Mouse (Mus musculus): Measurements from ENCODE around the gene Srrt.
A peak's percentile ranks its signal among the peaks of the same experiment; 100 is the strongest.

The Srrt gene

GRCm38 (mm10) chr5:137337190-137337589 is 29.7 kb upstream of the Srrt start:
- no peak for DNase-seq (ENCODE audit: low spot score)

DNA sequence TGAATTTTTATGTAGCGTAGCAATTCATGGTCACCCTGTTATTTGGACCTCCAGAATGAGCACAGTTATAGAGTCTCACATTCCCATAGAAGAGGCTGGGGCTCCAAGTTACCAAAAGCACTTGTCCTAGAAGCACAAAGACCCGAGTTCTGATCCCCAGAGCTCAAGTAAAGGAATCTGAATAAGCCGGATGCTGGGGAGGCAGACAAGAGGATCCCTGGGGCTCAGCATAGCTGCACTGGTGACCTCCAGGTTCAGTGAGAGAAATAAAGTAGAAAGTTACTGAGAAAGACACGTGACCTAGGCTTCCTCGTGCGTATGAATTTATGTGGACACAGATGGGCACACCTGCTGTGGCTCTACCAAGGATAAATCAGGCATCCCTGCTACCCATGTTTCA is 27.6 kb upstream of the Srrt start:
- no peak for DNase-seq (ENCODE audit: low spot score)

GRCm38 (mm10) chr5:137334317-137334716 is 26.8 kb upstream of the Srrt start:
- no peak for DNase-seq (ENCODE audit: low spot score)

DNA sequence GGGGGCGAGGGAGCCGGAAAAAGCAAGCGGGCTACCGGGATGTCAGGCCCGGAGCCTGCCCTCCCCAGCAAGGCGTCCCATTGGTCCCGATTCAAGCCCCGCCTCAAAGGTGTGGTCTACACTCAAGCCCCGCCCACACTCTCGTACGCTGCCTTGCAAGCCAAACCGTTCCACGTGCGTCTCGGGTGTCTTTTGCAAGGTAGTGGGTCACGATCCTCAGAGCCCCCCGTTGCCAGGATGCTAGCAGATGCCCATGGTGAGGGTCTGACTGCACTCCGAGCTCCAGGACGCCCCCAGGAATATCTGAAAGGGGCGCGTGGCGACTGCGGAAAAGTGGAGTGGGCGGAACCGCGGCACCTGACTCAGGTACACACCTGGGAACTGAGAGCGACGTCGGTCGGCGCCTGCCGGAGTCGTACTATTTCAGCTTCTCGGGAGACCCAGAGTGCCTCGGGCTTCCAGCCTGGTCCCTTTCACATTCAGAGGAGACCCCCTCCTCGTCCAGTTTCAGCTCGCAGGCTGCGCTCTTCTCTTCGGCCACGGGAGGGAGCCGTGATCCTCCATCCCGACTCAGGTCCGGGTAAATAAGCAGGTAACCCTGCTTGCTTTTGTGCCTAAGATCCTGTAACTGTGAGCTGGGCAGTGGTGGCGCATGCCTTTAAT is 26.2 kb upstream of the Srrt start, which contains the start of gene Slc12a9:
Slc12a9 (minus strand) TSS at position 86 of the 663 bp plus-strand sequence.
- peak; percentile 95 for DNase-seq (ENCODE audit: low spot score)

DNA sequence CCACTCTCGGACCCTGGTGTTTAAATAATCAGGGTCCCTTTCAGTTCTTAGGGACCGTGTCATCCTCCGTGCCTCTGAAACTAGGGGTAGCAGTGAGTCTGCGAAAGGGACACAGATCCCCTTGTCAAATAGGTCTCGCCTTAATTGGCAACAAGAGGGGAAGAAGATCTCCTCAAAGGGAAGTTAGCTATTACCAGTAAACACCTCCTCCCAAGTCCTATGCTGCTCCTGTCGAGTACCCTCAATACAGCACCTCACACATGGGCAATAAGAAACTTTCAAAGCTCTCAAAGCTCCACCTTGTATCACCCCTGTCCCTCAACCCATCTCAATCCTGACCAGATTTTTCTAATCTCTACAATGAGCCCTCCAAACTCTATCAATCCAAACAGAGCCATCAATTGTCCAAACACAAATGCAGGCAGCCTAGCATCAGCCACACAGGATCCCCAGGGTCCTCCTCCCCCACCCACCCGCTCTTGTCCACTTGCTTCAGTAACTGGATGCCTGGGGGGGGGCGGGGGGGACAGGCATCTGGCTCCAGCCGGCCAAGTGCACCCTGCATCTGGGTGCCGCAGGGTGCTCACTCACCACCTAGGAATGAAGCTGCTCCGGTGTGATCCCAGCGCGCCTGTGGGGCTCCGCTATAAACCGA is 25.5 kb upstream of the Srrt start:
- no peak for DNase-seq (ENCODE audit: low spot score)

DNA sequence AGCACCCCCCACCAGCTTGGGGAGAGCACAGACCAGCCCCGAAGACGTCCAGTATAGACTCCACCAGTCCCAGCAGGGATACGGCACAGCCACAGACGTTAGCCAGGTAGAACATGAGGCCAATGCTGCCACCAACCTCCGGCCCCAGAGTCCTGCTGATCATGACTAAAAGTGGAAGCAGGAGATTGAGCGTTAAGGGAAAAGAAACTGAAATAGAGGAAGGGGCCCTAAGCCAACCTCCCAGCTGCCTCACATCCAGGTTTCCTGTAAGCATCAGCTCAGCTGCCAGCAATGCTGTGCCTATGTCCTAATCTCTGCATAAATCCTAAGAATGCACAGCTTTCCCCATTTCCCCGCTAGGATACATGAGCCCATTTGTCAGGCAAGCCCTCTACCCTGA is 23.4 kb upstream of the Srrt start:
- no peak for DNase-seq (ENCODE audit: low spot score)

- DNase-seq (ENCODE audit: low spot score) = no peak
Observed at GRCm38 (mm10) chr5:137320996-137321395, 13.5 kb upstream of the Srrt start.

- DNase-seq (ENCODE audit: low spot score) = no peak
Observed at GRCm38 (mm10) chr5:137318570-137318969, 11.1 kb upstream of the Srrt start.

DNA sequence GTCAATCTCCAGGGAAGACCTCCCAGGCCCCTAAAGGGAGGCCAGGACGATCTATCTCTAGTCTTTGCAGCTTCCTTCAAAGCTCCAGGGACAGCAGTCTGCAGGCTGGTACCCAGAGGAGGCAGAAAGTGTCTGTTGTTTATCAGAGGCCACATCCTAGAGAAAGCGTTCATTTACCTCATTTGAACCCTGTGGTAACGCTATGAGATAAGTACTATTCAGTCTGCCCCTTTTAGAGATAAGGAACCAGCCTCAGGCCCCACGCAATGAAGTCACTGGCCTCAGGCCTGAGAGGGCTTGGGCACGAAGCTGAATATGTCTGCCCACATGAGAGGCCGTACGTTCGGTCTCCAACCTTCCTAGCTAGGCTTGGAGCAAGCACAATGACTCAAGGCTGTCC is 9.9 kb upstream of the Srrt start:
- DNase-seq (ENCODE audit: low spot score) = no peak

DNA sequence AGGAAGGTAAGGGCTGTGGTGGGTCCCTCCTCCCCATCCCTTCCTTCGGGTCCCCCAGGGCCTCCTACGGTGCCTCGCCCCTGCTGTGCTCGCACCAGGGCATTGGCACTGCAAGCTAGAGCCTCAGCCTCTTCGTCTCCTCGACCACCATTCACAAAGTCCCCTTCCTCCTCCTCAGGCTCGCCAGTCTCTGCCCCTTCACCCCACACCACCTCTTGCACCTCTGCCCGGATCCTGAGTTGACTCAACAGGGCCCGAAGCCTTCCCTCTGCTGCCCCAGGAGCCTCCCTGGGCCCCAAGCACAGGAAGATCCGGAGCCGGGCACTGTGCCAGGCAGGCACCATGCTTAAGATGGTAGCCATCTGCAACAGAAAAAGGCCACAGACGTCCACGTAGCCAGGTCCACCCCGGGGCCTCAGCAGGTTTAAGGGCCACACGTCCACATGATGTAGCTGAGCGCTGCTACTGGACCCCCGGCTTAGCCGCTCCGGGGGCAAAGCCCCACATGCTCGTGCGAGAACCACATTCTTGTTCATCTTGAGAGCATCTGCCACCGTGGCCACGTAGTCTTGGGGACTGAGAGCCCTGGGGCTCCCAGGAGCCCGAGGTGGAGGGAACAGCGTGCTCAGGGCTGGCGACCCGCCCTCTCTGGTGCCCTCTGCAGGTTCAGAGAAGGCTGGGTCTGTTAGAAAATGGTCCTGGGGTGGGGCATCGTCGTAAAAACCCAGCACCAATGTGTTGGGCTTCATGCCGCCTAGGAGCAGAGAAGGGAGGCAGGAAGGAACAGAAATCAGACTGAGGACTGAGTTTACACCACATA is 7.8 kb upstream of the Srrt start:
- DNase-seq (ENCODE audit: low spot score) = no peak

DNA sequence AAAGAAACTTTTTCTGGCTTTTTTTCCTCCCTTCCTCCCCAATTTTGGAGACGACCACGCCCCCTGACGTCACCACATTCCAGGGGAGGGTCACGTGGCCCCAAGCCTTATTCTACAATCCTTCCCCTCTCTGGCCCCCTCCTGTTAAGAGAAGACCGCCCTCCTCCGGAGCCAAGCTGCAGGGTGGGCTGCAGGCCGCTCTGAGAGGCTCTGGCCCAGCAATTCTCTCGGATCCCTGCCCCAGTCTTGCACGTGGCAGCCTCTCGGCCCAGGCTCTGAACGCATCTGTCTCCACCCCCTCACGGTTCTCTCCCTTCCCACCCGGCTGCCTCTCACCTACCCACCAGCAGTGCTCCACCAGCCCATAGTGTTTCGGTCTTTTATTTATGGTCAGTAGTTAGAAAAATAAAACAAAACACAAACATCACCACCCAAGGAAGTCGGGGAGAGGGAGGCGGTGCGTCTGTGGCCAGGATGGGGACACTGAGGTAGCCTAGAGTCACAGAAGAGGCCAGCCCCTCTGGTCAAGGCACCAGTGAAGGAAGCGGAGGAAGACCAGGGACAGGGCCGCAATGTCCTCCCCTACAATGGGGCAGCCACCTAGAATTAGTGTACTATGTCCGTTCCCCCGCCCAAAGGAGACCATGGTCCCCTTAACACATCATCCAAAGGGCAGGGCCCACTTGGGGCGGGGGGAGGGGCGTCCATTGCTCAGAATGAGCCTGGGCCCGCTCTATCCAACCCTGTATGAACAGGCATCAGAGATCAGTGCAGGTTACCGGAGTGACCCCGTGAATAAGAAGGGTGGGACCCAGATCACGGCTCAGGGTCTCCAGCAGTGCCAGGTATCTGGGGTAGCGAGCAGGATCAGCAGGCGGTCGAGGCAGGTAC is 7.0 kb upstream of the Srrt start, which contains the start of gene Trip6:
Trip6 (minus strand) TSS at position 212 of the 891 bp plus-strand sequence.
- peak; percentile 65 for DNase-seq (ENCODE audit: low spot score)

GRCm38 (mm10) chr5:137313466-137314192 is 6.2 kb upstream of the Srrt start:
- DNase-seq (ENCODE audit: low spot score) = no peak

DNA sequence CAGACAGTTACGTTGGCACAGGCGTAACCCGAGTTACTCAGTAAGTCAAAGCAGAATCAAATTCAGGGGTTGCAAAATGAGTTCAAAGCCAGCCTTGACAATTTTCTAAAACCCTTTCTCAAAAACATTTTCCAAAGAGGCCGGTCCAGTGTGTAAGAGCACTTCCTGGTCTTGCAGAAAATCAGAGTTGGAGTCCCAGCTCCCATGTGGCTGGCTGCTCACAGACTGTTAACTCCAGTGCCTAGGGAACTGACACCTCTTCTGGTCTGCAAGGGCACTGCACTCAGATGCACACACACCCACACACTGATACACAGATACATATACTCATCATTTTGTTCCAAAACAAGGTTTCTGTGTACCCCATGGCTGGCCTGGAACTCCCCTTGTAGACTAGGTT is 882 bp upstream of the Srrt start:
- no peak for DNase-seq (ENCODE audit: low spot score)

- DNase-seq (ENCODE audit: low spot score) = no peak
Observed at GRCm38 (mm10) chr5:137306439-137307005, 952 bp downstream of the Srrt start.

GRCm38 (mm10) chr5:137305822-137306221 is 1.7 kb downstream of the Srrt start:
- no peak for DNase-seq (ENCODE audit: low spot score)

DNA sequence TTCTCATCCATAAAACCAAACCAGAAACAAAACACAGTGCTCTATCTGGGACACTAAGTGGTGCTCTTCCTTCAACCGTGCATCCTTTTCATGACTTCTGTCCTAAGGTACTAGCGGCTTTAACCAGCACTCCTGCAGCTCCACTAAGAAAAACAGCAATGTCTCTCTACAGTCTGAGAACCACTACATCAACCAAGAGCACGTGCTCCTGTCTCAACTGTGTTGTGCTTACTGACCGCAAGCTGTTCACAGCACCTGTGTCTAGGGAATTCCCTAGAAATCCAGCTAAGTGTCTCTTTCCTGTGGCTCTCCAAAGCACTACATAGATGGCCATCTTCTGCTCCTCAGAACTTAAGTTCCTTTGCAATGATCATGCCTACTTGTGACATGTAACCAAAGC is 2.7 kb downstream of the Srrt start:
- no peak for DNase-seq (ENCODE audit: low spot score)

GRCm38 (mm10) chr5:137304165-137304564 is 3.3 kb downstream of the Srrt start:
- DNase-seq (ENCODE audit: low spot score) = no peak

DNA sequence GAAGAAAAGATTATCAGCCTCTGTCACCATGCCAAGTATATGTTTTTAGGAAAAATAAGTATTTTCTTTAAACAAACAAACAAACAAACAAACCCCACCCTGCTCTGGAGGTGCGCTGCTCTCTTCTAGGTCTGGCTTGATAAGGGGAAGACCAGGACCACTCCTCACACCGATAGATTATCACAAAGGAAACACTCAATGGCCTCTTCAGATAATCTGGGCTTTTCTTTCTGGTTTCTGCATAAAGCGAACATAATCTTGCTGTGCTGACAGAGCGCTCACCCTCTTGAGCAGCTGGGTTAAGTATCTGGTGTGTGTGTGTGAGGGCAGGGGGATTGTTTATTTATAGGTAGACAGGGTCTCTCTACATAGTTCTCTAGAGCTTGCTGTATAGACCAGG is 3.9 kb downstream of the Srrt start:
- no peak for DNase-seq (ENCODE audit: low spot score)

- no peak for DNase-seq (ENCODE audit: low spot score)
Observed at GRCm38 (mm10) chr5:137301253-137301652, 6.2 kb downstream of the Srrt start.

GRCm38 (mm10) chr5:137299240-137299639 is 8.2 kb downstream of the Srrt start:
- no peak for DNase-seq (ENCODE audit: low spot score)

GRCm38 (mm10) chr5:137297126-137297525 is 10.3 kb downstream of the Srrt start:
- no peak for DNase-seq (ENCODE audit: low spot score)

Measured in layer of hippocampus, adult 11-12 months (tissue).